Mouse (Mus musculus) midbrain, embryonic 13.5 days (tissue): ENCODE data around the gene Slco3a1. TPM values are rescaled to one million over a fixed set of nuclear protein-coding genes. Genes with fewer than 3 reads are reported as not detected.

Source experiments
- ATAC-seq: fragments of 200-750 bp; cut with Nextera tagmentation; 2 replicates; pipeline ENCODE4 v1.8.0; 2017; ENCODE audit warnings: mild to moderate bottlenecking, moderate TSS enrichment, moderate library complexity
- H3K27ac ChIP-seq: fragments of 300-500 bp; sonication (generic); 2 replicates; pipeline ENCODE4 v1.5.1; 2015; ENCODE audit warnings: inconsistent platforms, mild to moderate bottlenecking, moderate library complexity
- H3K27me3 ChIP-seq: fragments of 300-500 bp; sonication (generic); 2 replicates; pipeline ENCODE4 v1.6.1; 2015; ENCODE audit warnings: mild to moderate bottlenecking, inconsistent platforms
- H3K36me3 ChIP-seq: fragments of 300-500 bp; sonication (generic); 2 replicates; pipeline ENCODE4 v1.6.1; 2015; ENCODE audit warnings: mild to moderate bottlenecking, inconsistent platforms
- H3K4me1 ChIP-seq: fragments of 300-500 bp; sonication (generic); replicated peaks from 2 replicates; pipeline ENCODE4 v1.6.1; 2015; ENCODE audit warnings: inconsistent platforms
- H3K4me2 ChIP-seq: fragments of 300-500 bp; sonication (generic); replicated peaks from 2 replicates; pipeline ENCODE4 v1.6.1; 2015; ENCODE audit warnings: moderate library complexity, mild to moderate bottlenecking, inconsistent platforms
- H3K4me3 ChIP-seq: fragments of 300-500 bp; sonication (generic); replicated peaks from 2 replicates; pipeline ENCODE4 v1.5.1; 2015; ENCODE audit warnings: mild to moderate bottlenecking, inconsistent platforms
- H3K9ac ChIP-seq: fragments of 300-500 bp; sonication (generic); replicated peaks from 2 replicates; pipeline ENCODE4 v1.6.1; 2015; ENCODE audit warnings: mild to moderate bottlenecking, inconsistent platforms
- H3K9me3 ChIP-seq: fragments of 300-500 bp; sonication (generic); 2 replicates; pipeline ENCODE4 v1.6.1; 2016; ENCODE audit warnings: mild to moderate bottlenecking, inconsistent platforms
- WGBS: fragments of 180-500 bp; shearing (Covaris S2); methylation state at CpG from one replicate; pipeline ENCODE4 v1.1.7; 2015; 5-methylcytosine and 5-hydroxymethylcytosine counted together
- polyA plus RNA-seq: library from polyadenylated mRNA; unstranded; fragments of >200 nt; fragmentation: Nextera tagmentation; extraction: Ambion mirVana; gene quantifications from 2 replicates; pipeline ENCODE4 v1.2.1, GENCODE M21; 2015

Slco3a1 gene
- polyA plus RNA-seq, 1 experiment from 2014 or later: 22.8 TPM

DNA sequence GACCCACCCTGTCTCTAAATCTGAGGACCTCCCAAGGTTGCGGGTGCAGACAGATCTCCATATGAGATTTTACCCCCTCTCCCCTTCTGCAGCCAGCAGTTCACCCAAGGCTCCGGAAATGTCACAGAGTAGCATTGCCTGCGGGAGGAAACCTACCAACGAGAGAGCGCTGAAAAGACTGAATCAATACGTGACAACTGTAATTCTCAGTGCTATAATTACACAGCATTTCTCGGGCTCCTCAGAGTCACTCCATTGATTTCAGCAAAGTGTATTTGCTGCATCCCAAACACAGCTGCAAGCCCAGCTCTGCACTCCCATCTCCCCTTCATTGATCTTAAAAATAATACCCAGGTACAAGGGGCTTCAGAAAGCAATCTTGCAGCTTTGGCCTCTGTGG lies 82.8 kb downstream of the Slco3a1 start:
- Histone ChIP-seq H3K4me1 (no peaks in the 10 kb centered on the region; the same call in 1 of the 2 replicates), H3K4me2 (no peak overlapping the region), H3K36me3 (no peaks in the 10 kb centered on the region), H3K9me3 (no peaks in the 10 kb centered on the region), H3K4me3 (no peak overlapping the region), H3K27ac (no peak overlapping the region), H3K27me3 (no peaks in the 10 kb centered on the region), H3K9ac (no peak overlapping the region)
- WGBS: 78% methylated on average over 7 of the region's 7 CpGs
- no peak for ATAC-seq

DNA sequence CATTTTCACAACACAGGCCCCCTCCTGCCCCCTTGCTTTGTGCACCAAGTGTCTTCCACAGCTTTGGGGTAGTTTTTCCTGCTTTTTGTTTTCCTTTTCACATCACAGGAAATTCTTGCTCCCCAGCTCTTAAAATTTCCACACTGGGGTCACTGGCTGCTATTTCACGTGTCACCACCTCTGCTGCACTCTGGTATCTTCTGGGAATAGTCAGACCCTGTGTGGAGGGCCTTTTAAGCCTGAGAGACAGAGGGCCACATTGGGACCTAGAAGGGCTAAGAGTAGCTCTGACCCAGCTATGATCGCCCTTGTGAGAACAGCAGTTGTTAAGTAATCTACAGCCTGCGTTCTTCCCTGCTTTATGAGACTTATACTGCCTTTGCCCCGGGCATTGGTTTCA lies 87.7 kb downstream of the Slco3a1 start:
- no peak overlapping the region for H3K4me3 ChIP-seq
- H3K27me3 ChIP-seq: no peaks in the 10 kb centered on the region
- H3K4me2 ChIP-seq: no peak overlapping the region
- WGBS: 82% methylated on average over 4 of the region's 4 CpGs
- no peaks in the 10 kb centered on the region for H3K36me3 ChIP-seq
- H3K9me3 ChIP-seq: no peaks in the 10 kb centered on the region
- H3K4me1 ChIP-seq: peaks cover 6% of the 10 kb centered on the region
- no peak overlapping the region for H3K9ac ChIP-seq
- ATAC-seq: no peak
- no peak overlapping the region for H3K27ac ChIP-seq

DNA sequence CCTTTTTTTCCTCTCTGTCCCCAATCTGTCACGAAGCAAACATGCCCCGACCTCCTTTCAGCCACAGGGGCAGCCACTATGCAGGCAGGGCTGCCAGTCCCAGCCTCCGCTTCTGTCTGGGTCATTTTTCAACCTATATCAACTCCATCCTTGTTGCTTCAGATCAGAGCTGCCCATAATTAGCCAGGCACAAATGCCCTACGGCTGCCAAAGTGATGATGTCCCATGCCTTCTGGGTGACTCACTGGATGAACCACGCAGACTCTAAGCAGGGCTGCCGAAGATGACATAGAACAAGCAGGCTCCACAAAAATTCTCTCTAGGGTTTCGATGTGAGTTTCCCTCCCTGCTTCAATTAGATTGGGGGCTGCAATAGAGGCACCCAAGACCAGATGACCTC lies 89.9 kb downstream of the Slco3a1 start:
- Histone ChIP-seq H3K27ac (no peak overlapping the region), H3K9me3 (no peaks in the 10 kb centered on the region), H3K36me3 (no peaks in the 10 kb centered on the region), H3K4me3 (no peak overlapping the region), H3K4me1 (peaks cover 10% of the 10 kb centered on the region), H3K27me3 (no peaks in the 10 kb centered on the region), H3K4me2 (no peak overlapping the region), H3K9ac (no peak overlapping the region)
- ATAC-seq: no peak
- 88% methylated on average over 7 of the region's 7 CpGs for WGBS

DNA sequence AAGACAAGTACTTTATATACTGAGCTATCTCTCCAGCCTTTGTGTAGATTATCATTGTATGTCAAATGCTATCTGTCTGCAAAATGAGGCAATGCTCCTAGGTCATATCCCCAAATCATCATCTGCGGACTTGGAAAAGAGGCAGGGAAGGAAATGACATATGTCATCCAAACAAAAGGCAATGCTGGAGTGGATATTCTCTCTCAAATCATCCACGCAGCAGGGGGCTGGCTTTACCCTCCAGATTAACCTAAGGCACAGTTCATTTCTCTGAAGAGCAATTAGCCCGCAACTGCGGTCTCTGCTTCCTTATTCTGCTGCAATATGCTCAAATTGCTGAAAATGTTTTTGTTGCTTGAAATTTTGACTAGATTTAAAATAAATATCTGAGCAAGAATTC lies 92.1 kb downstream of the Slco3a1 start:
- H3K4me2 ChIP-seq: no peak overlapping the region
- H3K27me3 ChIP-seq: no peaks in the 10 kb centered on the region
- H3K27ac ChIP-seq: no peak overlapping the region
- H3K36me3 ChIP-seq: no peaks in the 10 kb centered on the region
- 39% methylated on average over 4 of the region's 4 CpGs for WGBS
- no peaks in the 10 kb centered on the region for H3K9me3 ChIP-seq
- H3K9ac ChIP-seq: no peak overlapping the region
- H3K4me1 ChIP-seq: peaks cover 10% of the 10 kb centered on the region
- no peak overlapping the region for H3K4me3 ChIP-seq
- no peak for ATAC-seq

DNA sequence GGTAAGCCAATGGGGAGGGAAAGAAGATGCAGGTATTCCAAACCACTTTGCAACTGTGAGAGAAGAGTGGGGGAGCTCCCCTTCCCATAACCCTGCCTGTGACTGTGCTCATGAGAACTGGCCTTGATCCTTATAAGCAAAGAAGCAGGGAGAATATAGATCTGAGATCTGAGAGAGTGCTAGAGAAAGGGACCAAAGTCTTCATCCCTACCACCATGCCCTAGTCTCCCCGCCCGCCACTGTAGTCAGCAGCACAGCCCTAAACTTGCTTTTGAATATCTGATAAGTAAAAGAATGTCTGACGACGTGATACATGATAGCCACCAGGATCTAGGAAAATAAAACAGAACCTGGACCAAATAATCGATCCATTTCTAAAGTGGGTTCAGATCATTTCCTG lies 92.8 kb downstream of the Slco3a1 start:
- Histone ChIP-seq H3K4me1 (peaks cover 10% of the 10 kb centered on the region), H3K4me3 (no peak overlapping the region), H3K9ac (no peak overlapping the region), H3K27me3 (no peaks in the 10 kb centered on the region), H3K36me3 (no peaks in the 10 kb centered on the region), H3K27ac (no peak overlapping the region), H3K9me3 (no peaks in the 10 kb centered on the region), H3K4me2 (no peak overlapping the region)
- WGBS: 90% methylated on average over 5 of the region's 5 CpGs
- ATAC-seq: no peak

DNA sequence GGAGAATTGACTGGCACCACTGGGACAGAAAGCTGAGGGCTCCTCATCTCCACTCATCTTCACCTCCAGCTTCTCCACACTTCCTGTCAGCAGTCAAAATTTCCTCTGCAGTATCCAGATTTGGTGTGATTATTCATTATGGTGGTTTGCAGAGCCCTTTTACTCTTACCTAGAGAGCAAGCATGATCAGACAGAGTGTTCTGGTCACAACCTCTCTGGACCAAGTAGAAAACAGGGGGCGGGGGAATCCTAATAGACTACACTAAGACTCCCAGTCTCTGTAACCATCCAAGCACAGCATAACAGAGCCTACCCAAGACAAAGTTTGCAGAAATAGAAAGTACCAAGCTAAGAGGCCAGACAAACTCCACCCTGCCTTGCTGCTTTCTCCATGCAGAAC lies 93.4 kb downstream of the Slco3a1 start:
- 94% methylated on average over 1 of the region's 1 CpGs for WGBS
- H3K27ac ChIP-seq: no peak overlapping the region
- no peak overlapping the region for H3K4me3 ChIP-seq
- no peak for ATAC-seq
- no peaks in the 10 kb centered on the region for H3K9me3 ChIP-seq
- no peak overlapping the region for H3K9ac ChIP-seq
- H3K4me2 ChIP-seq: no peak overlapping the region
- no peaks in the 10 kb centered on the region for H3K27me3 ChIP-seq
- H3K36me3 ChIP-seq: no peaks in the 10 kb centered on the region
- H3K4me1 ChIP-seq: peaks cover 10% of the 10 kb centered on the region

DNA sequence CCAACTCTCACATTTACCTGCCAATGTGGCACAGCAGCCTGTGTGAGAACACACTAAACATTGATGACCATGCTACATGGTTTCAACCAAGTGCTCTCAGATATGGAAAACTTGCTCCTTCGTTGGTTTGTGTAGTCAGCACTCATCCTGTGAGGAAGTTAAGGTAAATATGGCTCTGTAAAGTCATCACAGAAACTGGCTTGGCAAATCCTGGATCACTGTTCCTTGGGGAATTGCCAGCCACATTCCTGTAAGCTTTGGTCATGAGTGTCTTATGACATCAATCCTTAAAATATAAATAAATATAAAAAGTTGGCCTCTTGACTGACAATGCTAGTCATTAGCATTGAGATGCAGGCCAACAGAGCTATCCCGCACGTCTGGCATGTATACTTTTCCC lies 94.8 kb downstream of the Slco3a1 start:
- H3K27me3 ChIP-seq: no peaks in the 10 kb centered on the region
- H3K36me3 ChIP-seq: no peaks in the 10 kb centered on the region
- WGBS: 92% methylated on average over 3 of the region's 3 CpGs
- H3K4me3 ChIP-seq: no peak overlapping the region
- H3K4me2 ChIP-seq: no peak overlapping the region
- ATAC-seq: no peak
- H3K27ac ChIP-seq: no peak overlapping the region
- H3K9me3 ChIP-seq: no peaks in the 10 kb centered on the region
- H3K9ac ChIP-seq: no peak overlapping the region
- H3K4me1 ChIP-seq: peaks cover 10% of the 10 kb centered on the region

DNA sequence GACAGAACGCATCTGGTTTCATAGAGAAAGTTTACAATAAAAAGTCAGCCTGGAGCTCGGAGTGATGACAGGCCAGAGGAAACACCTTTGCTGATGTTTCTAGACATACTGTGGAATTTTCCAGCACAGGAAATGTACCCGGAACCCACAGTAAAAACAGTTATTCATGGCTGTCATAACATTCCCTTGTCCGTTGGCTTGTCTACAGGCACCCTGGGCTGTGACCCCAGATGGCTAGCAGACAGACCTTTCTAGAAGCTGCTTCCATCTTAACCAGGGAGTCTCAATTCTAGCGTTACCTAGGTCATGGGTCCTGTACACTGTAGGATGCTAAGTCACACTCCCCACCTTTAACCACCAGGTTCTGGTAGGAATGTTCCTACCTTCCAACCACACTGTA lies 95.3 kb downstream of the Slco3a1 start:
- no peak for ATAC-seq
- no peaks in the 10 kb centered on the region for H3K36me3 ChIP-seq
- H3K9me3 ChIP-seq: no peaks in the 10 kb centered on the region
- H3K27ac ChIP-seq: no peak overlapping the region
- H3K9ac ChIP-seq: no peak overlapping the region
- H3K4me3 ChIP-seq: no peak overlapping the region
- peaks cover 10% of the 10 kb centered on the region for H3K4me1 ChIP-seq
- H3K27me3 ChIP-seq: no peaks in the 10 kb centered on the region
- no peak overlapping the region for H3K4me2 ChIP-seq
- WGBS: 85% methylated on average over 5 of the region's 5 CpGs

DNA sequence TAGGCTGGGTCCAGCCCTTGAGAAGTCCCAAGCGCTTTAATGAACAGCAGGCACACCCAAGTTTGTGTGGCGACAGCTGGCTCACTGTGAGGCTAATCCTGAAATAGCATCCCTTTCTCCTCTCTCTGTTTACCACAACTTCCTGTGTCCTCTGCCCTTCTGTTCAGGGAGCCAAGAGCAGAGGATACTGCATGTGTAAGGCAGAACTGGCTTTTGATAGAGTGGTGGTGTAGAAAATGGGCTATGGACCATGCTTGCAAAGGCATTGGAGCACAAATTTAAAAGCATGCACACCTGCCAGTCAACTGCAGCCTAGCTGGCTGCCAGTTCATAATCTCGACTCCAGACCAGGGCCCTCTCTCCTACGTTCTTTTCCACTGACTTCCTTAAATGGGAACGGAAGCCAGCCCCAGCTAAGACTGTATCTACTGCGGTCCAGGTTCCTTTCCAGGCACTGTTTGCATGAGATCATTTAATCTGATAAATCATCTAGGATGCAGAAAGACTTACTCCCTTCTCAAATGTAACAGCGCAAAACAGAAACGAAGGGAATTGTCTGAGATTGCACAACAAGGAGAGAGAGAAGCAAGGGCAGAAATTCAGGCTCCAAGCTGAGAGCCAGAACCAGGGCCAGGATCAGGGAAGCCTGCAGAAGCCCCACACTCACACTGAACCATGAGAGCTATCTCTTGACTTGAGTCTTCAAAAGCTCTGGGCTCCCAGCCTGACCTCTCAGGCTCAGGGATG lies 95.9 kb downstream of the Slco3a1 start:
- no peaks in the 10 kb centered on the region for H3K9me3 ChIP-seq
- no peak overlapping the region for H3K9ac ChIP-seq
- H3K27me3 ChIP-seq: no peaks in the 10 kb centered on the region
- H3K4me2 ChIP-seq: no peak overlapping the region
- WGBS: 79% methylated on average over 8 of the region's 8 CpGs
- no peak for ATAC-seq
- no peak overlapping the region for H3K4me3 ChIP-seq
- H3K36me3 ChIP-seq: no peaks in the 10 kb centered on the region
- peaks cover 10% of the 10 kb centered on the region for H3K4me1 ChIP-seq
- no peak overlapping the region for H3K27ac ChIP-seq

DNA sequence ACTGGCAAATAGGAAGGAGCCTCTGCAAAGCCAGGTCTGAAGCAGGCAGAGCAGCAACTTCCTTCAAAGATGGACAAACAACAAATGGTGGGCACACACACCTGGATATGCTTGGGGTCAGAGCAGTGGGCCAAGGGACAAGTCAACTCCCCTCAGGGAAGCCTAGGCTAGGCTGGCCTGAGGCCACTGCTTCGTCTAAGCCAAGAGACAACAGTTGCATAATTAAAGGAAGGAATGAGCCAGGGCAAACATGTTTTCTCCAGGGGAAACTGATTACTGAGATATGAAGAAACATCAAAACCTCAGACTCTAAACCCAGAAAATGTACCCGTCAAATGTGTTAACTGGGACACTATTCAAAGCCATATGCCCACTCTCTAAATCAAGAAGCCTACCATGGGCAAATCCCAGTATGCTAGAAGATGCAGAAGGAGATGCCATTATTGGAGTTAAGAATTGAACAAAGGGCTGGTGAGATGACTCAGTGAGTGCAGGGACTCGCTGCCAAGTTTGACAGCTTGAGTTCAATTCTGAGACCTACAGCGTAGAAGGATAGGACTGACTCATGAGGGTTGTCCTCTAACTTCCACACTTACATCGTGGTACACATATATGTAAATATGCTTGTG lies 97.1 kb downstream of the Slco3a1 start:
- H3K27me3 ChIP-seq: no peaks in the 10 kb centered on the region
- WGBS: 91% methylated on average over 5 of the region's 5 CpGs

DNA sequence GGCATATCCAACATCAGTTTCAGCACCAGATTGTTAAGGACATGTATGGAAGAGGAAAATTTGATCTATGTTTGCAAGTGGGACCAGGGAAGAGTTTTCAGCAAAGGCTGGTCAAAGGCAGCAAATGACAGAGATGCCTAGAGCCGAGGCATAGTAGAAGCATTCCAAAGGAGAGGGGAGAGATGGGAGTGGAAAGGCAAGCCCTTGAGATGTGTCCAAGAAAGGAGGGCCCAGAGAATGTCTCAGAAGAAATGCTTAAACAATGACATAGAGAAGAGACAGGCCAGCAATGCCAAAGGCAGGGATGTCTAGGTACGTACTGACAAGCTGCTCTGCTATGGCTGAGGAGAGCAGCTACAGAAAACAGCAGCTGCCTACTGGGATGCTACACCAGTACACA lies 97.8 kb downstream of the Slco3a1 start:
- Histone ChIP-seq H3K9me3 (no peaks in the 10 kb centered on the region), H3K36me3 (no peaks in the 10 kb centered on the region), H3K4me3 (no peak overlapping the region), H3K9ac (no peak overlapping the region), H3K4me2 (no peak overlapping the region), H3K27me3 (no peaks in the 10 kb centered on the region), H3K4me1 (peaks cover 4% of the 10 kb centered on the region; the same call in 1 of the 2 replicates), H3K27ac (no peak overlapping the region)
- 89% methylated on average over 2 of the region's 2 CpGs for WGBS
- no peak for ATAC-seq

More for the DNA sequence above, 97.1 kb downstream of the Slco3a1 start:
- H3K9me3 ChIP-seq: no peaks in the 10 kb centered on the region
- no peak overlapping the region for H3K27ac ChIP-seq
- H3K36me3 ChIP-seq: no peaks in the 10 kb centered on the region
- no peak overlapping the region for H3K4me2 ChIP-seq
- no peak overlapping the region for H3K9ac ChIP-seq
- H3K4me3 ChIP-seq: no peak overlapping the region
- H3K4me1 ChIP-seq: peaks cover 8% of the 10 kb centered on the region
- ATAC-seq: no peak

DNA sequence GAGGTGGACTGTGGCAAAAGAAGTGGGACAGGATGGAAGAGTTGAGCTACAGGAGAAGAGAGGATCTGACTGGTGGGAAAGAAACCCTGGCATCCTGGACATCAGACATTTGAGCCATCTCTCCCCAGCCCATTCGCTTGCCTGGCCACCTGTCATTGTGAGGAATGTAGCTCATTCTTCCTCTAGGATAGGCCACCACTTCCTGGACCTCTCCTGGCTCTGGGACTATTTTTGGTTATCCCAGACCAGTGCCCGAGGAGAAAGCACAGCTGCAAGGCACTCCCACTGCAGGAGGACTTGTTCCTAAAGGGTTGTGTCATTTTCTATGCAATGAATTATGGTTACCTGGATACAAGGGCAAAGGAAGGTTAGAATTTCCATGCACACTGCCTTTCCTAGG lies 103.5 kb downstream of the Slco3a1 start:
- H3K27ac ChIP-seq: no peak overlapping the region
- 64% methylated on average over 2 of the region's 2 CpGs for WGBS
- H3K9me3 ChIP-seq: no peaks in the 10 kb centered on the region
- H3K4me2 ChIP-seq: no peak overlapping the region
- no peak overlapping the region for H3K4me3 ChIP-seq
- no peaks in the 10 kb centered on the region for H3K36me3 ChIP-seq
- H3K9ac ChIP-seq: no peak overlapping the region
- ATAC-seq: no peak
- no peaks in the 10 kb centered on the region for H3K4me1 ChIP-seq
- no peaks in the 10 kb centered on the region for H3K27me3 ChIP-seq

DNA sequence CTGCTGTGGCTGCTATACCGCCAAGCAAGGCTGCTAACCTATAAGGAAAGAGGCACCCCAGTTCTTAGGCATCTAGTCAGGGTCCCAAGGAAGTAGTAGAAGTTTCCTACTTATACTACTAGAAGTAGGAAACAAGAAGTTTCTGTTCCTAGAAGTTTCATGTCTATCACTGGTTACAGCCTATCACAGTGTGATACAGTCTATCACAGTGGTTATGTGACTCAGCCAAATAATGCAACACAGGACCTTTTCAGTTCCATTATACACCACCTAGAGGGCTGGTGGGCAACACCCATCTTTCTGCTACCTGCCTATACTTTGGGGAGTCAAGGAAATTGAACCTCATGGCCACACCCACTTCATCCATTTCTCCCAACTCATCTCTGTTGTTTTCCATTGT lies 104.8 kb downstream of the Slco3a1 start:
- Histone ChIP-seq H3K36me3 (no peaks in the 10 kb centered on the region), H3K4me2 (no peak overlapping the region), H3K9ac (no peak overlapping the region), H3K4me3 (no peak overlapping the region), H3K9me3 (no peaks in the 10 kb centered on the region), H3K27ac (no peak overlapping the region), H3K27me3 (no peaks in the 10 kb centered on the region), H3K4me1 (peaks cover 4% of the 10 kb centered on the region; the same call in 1 of the 2 replicates)
- WGBS: 100% methylated on average over 1 of the region's 1 CpGs
- no peak for ATAC-seq
